Mouse (Mus musculus) lung, adult 2 months (tissue): ENCODE measurements around the gene Ucp2. TPM values are rescaled to one million over a fixed set of nuclear protein-coding genes. Genes with fewer than 3 reads are reported as not detected.

Experiments
- DNase-seq: peaks from one replicate; pipeline ENCODE4 v3.0.0; 2022
- H3K4me1 ChIP-seq: fragments of 200-500 bp; 2 replicates; pipeline ENCODE4 v1.6.1; 2011; ENCODE audit warnings: low read length; ENCODE audit not compliant: control insufficient read depth, insufficient read depth
- H3K4me3 ChIP-seq: fragments of 200-500 bp; replicated peaks from 2 replicates; pipeline ENCODE3; 2011; ENCODE audit warnings: low read depth, mild to moderate bottlenecking, control low read depth, low read length; ENCODE audit errors: extremely low read depth
- CTCF ChIP-seq: fragments of 200-500 bp; IDR thresholded peaks from 2 replicates; pipeline ENCODE4 v1.5.1; 2011; ENCODE audit warnings: mild to moderate bottlenecking, low read length, control low read depth; ENCODE audit not compliant: insufficient read depth
- POLR2A ChIP-seq: fragments of 200-500 bp; IDR thresholded peaks from 2 replicates; pipeline ENCODE4 v1.6.1; 2011; ENCODE audit warnings: low read depth, mild to moderate bottlenecking, control low read depth, low read length, borderline replicate concordance; ENCODE audit errors: extremely low read depth
- WGBS: fragments of 180-500 bp; shearing (Covaris S2); methylation state at CpG from one replicate; pipeline ENCODE4 v1.1.7; 2018; 5-methylcytosine and 5-hydroxymethylcytosine counted together
- polyA plus RNA-seq: library from polyadenylated mRNA; depleted of rRNA; stranded (reverse); fragments of >200 nt; gene quantifications from 2 replicates; pipeline ENCODE4 v1.2.3, GENCODE M21; 2012; rRNA removed

Ucp2 gene
- 467 and 695 TPM in 2 replicates for polyA plus RNA-seq

DNA sequence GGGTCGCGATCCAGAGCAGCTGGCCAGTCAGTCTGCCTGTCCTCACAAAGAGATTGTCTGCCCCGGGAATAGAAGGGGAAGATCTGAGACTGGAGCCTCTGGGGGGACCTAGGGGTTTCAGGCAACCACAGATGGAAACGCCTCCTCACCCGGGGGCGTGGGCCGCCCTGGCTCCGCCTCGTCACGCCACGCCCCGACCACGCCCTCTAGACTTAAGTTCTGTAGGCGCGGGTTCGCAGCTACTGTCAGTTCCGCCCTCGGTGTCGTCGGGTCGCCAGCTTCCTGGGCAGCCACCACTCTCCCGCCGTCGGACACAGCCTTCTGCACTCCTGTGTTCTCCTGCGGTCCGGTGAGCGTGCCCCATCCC lies at the start of gene Ucp2:
Gene Ucp2 (plus strand): TSS at position 221 of the 367 bp plus-strand sequence.
- peak; percentile 97 for DNase-seq
- H3K4me1 ChIP-seq: peaks cover 19% of the 10 kb centered on the region
- 0% methylated on average over 26 of the region's 27 CpGs for WGBS
- H3K4me3 ChIP-seq: peak within 1 kb of the TSS; percentile 95
- TF ChIP-seq CTCF: no peak
- TF ChIP-seq POLR2A: peak; percentile 99

GRCm38 (mm10) chr7:100443728-100444127 lies 49.4 kb upstream of the Ucp2 start:
- no peak for DNase-seq
- H3K4me3 ChIP-seq: no peak overlapping the region
- H3K4me1 ChIP-seq: no peaks in the 10 kb centered on the region
- TF ChIP-seq CTCF: no peak
- TF ChIP-seq POLR2A: no peak
- WGBS: 76% methylated on average over 4 of the region's 4 CpGs

GRCm38 (mm10) chr7:100446271-100446670 lies 46.9 kb upstream of the Ucp2 start:
- TF ChIP-seq CTCF: no peak
- TF ChIP-seq POLR2A: no peak
- no peaks in the 10 kb centered on the region for H3K4me1 ChIP-seq
- 84% methylated on average over 5 of the region's 5 CpGs for WGBS
- no peak for DNase-seq
- H3K4me3 ChIP-seq: no peak overlapping the region

- Histone ChIP-seq H3K4me3 (no peak overlapping the region), H3K4me1 (no peaks in the 10 kb centered on the region)
- TF ChIP-seq POLR2A: no peak
- no peak for TF ChIP-seq CTCF
- no peak for DNase-seq
- 89% methylated on average over 12 of the region's 12 CpGs for WGBS
Measured at GRCm38 (mm10) chr7:100448530-100448929, 44.6 kb upstream of the Ucp2 start.

DNA sequence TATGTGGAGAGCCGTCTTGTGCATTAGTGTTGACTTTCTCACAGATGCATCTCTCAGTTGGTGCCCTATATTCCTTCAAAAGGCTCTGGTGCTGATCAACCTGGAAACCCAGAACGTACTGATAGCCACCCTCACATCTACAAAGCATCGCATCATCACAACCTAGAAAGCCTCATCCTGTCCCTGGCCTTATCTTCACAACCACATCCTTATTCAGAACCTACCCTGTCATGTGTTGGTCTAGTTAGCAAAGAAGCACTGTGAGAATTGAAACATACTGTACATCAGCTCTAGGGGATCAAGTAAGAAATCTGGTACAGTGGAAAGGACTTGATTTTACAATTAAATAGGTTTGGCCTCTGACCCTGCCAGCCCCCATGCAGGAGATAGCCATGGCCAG lies 44.2 kb upstream of the Ucp2 start:
- WGBS: 81% methylated on average over 3 of the region's 3 CpGs
- TF ChIP-seq CTCF: no peak
- no peak for TF ChIP-seq POLR2A
- Histone ChIP-seq H3K4me3 (no peak overlapping the region), H3K4me1 (no peaks in the 10 kb centered on the region)
- no peak for DNase-seq

- DNase-seq: no peak
- WGBS: 58% methylated on average over 1 of the region's 1 CpGs
- peaks cover 17% of the 10 kb centered on the region for H3K4me1 ChIP-seq
- H3K4me3 ChIP-seq: no peak overlapping the region
- TF ChIP-seq CTCF (no peak), POLR2A (no peak)
Measured at GRCm38 (mm10) chr7:100458153-100458552, 35.0 kb upstream of the Ucp2 start.

GRCm38 (mm10) chr7:100459862-100460261 lies 33.3 kb upstream of the Ucp2 start:
- 88% methylated on average over 3 of the region's 3 CpGs for WGBS
- no peak for TF ChIP-seq POLR2A
- TF ChIP-seq CTCF: no peak
- DNase-seq: no peak
- H3K4me1 ChIP-seq: peaks cover 24% of the 10 kb centered on the region
- H3K4me3 ChIP-seq: no peak overlapping the region

GRCm38 (mm10) chr7:100461621-100462151 lies 31.5 kb upstream of the Ucp2 start:
- peaks cover 32% of the 10 kb centered on the region for H3K4me1 ChIP-seq
- H3K4me3 ChIP-seq: no peak overlapping the region
- WGBS: 24% methylated on average over 6 of the region's 6 CpGs
- TF ChIP-seq CTCF: no peak
- TF ChIP-seq POLR2A: no peak; the same call in 1 of the 2 replicates
- DNase-seq: peak; percentile 57

DNA sequence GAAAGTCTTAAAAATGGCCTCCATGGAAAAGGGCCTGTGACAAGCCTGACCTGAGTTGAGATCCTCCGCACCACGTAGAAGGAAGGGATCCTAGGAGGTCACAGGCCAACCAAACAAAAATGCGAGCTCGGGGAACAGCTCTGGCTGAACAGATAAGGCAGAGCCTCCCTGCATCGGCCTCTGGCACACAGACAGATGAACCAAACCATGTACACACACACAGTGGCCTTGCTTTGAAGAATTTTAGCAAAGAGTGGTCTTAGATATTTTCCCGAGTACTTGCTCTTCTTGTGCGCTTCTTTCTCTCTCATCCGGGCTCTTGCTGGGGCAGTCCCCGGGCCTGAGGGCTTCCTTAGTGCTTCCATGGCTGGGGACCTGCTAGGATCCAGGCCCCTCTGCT lies 29.9 kb upstream of the Ucp2 start:
- TF ChIP-seq CTCF: no peak
- TF ChIP-seq POLR2A: no peak
- DNase-seq: no peak
- Histone ChIP-seq H3K4me1 (peaks cover 32% of the 10 kb centered on the region), H3K4me3 (no peak overlapping the region)
- 77% methylated on average over 9 of the region's 9 CpGs for WGBS

DNA sequence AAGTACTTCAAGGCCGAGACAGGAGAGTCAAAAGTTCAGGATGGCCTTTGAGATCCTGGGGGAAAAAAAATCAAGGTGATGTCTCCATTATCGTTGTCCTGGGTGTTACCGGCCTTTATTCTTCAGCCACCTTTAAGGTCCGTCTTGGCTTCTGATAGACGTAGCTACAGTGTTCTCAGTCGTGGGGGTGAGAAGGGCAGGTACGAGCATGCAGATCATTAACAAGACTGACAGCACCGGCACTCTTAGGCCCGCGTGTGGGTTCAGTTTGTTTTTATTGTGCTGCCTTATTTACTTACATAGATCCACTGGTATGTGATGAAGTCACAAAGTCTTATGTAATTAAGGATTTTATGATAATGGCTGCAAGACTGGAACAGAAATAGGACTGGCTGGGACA lies 29.4 kb upstream of the Ucp2 start:
- Histone ChIP-seq H3K4me1 (peaks cover 32% of the 10 kb centered on the region), H3K4me3 (no peak overlapping the region)
- TF ChIP-seq CTCF: no peak
- no peak for TF ChIP-seq POLR2A
- 76% methylated on average over 10 of the region's 10 CpGs for WGBS
- no peak for DNase-seq
